ENCODE assay signal across 13 mouse cellular contexts in genomic region chr4:76672653-76673052, GRCm38 (mm10).
DNase-seq lines count a peak whose midpoint lies in the region; ATAC-seq and TF ChIP-seq lines count a peak whose summit lies in the region.
"Had no signal": no experiment of that assay in that cellular context is flagged by ENCODE, and none has a peak within 500 bp of the region (broad histone marks: within the 10 kb centered on the region; RNA-seq: fewer than 3 reads in every experiment).

No protein-coding gene starts in this region.

- no peak for TF ChIP-seq CTCF in forebrain, postnatal 0 days (IDR thresholded peaks at IDR 0.05; ENCODE audit: low read depth)
- TF ChIP-seq CTCF in brain, embryonic 14.5 days (IDR thresholded peaks at IDR 0.05; ENCODE audit: borderline replicate concordance, extremely low read depth, insufficient read depth, insufficient read length): no peak

- no peak for TF ChIP-seq POLR2A in brain, embryonic 14.5 days (IDR thresholded peaks at IDR 0.05; ENCODE audit: borderline replicate concordance, extremely low read depth, insufficient read depth, insufficient read length, poor library complexity, severe bottlenecking)

- peak; percentile 41; the same call in 1 of the 2 replicates for ATAC-seq in forebrain, embryonic 13.5 days
- no peak for ATAC-seq in forebrain, postnatal 0 days
- ATAC-seq in forebrain, embryonic 15.5 days (replicated peaks): 0 out of 2 replicates have a peak, but pooled peaks have one; percentile 38

- H3K27ac ChIP-seq in forebrain, embryonic 13.5 days: no peak overlapping the region
- H3K27ac ChIP-seq in forebrain, postnatal 0 days (ENCODE audit: low read depth, low read length): no peak overlapping the region
- no peak overlapping the region for H3K27ac ChIP-seq in forebrain, embryonic 15.5 days (replicated peaks)
- H3K27ac ChIP-seq: embryonic facial prominence, embryonic 13.5 days; embryonic facial prominence, embryonic 15.5 days had no signal

- no peaks in the 10 kb centered on the region for H3K9me3 ChIP-seq in forebrain, embryonic 13.5 days (replicated peaks)
- H3K9me3 ChIP-seq in forebrain, postnatal 0 days (ENCODE audit: low read length): no peaks in the 10 kb centered on the region
- no peaks in the 10 kb centered on the region for H3K9me3 ChIP-seq in forebrain, embryonic 15.5 days
- H3K9me3 ChIP-seq: embryonic facial prominence, embryonic 13.5 days; embryonic facial prominence, embryonic 15.5 days had no signal

- no peak overlapping the region for H3K4me2 ChIP-seq in forebrain, embryonic 13.5 days
- no peak overlapping the region for H3K4me2 ChIP-seq in forebrain, postnatal 0 days (ENCODE audit: low read depth)
- H3K4me2 ChIP-seq in forebrain, embryonic 15.5 days (replicated peaks): no peak overlapping the region
- H3K4me2 ChIP-seq: embryonic facial prominence, embryonic 13.5 days; embryonic facial prominence, embryonic 15.5 days had no signal

- H3K27me3 ChIP-seq in forebrain, embryonic 13.5 days: no peaks in the 10 kb centered on the region
- H3K27me3 ChIP-seq in forebrain, postnatal 0 days (ENCODE audit: insufficient read depth, low read length): no peaks in the 10 kb centered on the region
- no peaks in the 10 kb centered on the region for H3K27me3 ChIP-seq in forebrain, embryonic 15.5 days
- H3K27me3 ChIP-seq: embryonic facial prominence, embryonic 13.5 days; embryonic facial prominence, embryonic 15.5 days had no signal

- H3K9ac ChIP-seq in forebrain, embryonic 13.5 days: no peak overlapping the region
- H3K9ac ChIP-seq in forebrain, postnatal 0 days: no peak overlapping the region
- H3K9ac ChIP-seq in forebrain, embryonic 15.5 days (replicated peaks): no peak overlapping the region
- H3K9ac ChIP-seq: embryonic facial prominence, embryonic 13.5 days; embryonic facial prominence, embryonic 15.5 days had no signal

- H3K4me1 ChIP-seq in forebrain, embryonic 13.5 days: no peaks in the 10 kb centered on the region
- H3K4me1 ChIP-seq in forebrain, postnatal 0 days (ENCODE audit: insufficient read depth): no peaks in the 10 kb centered on the region
- H3K4me1 ChIP-seq in forebrain, embryonic 15.5 days: no peaks in the 10 kb centered on the region
- H3K4me1 ChIP-seq: embryonic facial prominence, embryonic 13.5 days; embryonic facial prominence, embryonic 15.5 days had no signal

- no peaks in the 10 kb centered on the region for H3K36me3 ChIP-seq in forebrain, embryonic 13.5 days (ENCODE audit: poor library complexity, severe bottlenecking)
- no peaks in the 10 kb centered on the region for H3K36me3 ChIP-seq in forebrain, postnatal 0 days (ENCODE audit: insufficient read depth)
- no peaks in the 10 kb centered on the region for H3K36me3 ChIP-seq in forebrain, embryonic 15.5 days
- H3K36me3 ChIP-seq: embryonic facial prominence, embryonic 13.5 days; embryonic facial prominence, embryonic 15.5 days had no signal

- H3K4me3 ChIP-seq in forebrain, embryonic 13.5 days: no peak overlapping the region
- no peak overlapping the region for H3K4me3 ChIP-seq in forebrain, postnatal 0 days (ENCODE audit: low read depth, low read length)
- no peak overlapping the region for H3K4me3 ChIP-seq in forebrain, embryonic 15.5 days
- H3K4me3 ChIP-seq: embryonic facial prominence, embryonic 13.5 days; embryonic facial prominence, embryonic 15.5 days; erythroblast, embryonic 14.5 days had no signal

- DNase-seq in forebrain, postnatal 0 days: no peak
- DNase-seq in brain, embryonic 14.5 days (ENCODE audit: low read depth): peak; percentile 43
- no peak for DNase-seq in cerebellum, adult 8-10 months
- DNase-seq in thymus, postnatal 0 days (ENCODE audit: low spot score): no peak
- DNase-seq: adrenal gland, adult 2 months; adrenal gland, postnatal 10 days; adrenal gland, postnatal 25 days; embryo, embryonic 11 days had no signal
